Mouse (Mus musculus) MEL (cell line): ENCODE data around the gene Dag1. TPM values are rescaled to one million over a fixed set of nuclear protein-coding genes. Genes with fewer than 3 reads are reported as not detected.

Source experiments
- DNase-seq: peaks from one replicate; pipeline ENCODE4 v3.0.0; 2011; ENCODE audit warnings: low read depth, low spot score
- H3K27ac ChIP-seq: 2 replicates; pipeline ENCODE4 v1.5.1; 2012; ENCODE audit warnings: low read depth, mild to moderate bottlenecking, control low read depth, low read length, moderate library complexity; ENCODE audit not compliant: control insufficient read depth
- H3K27me3 ChIP-seq, 2 experiments: fragments of 150-350 bp in 1 of 2; sonication (generic) in 1 of 2; 2 replicates each; pipeline ENCODE4 v1.6.1; 2012; ENCODE audit warnings: low read length in 2 of 2, mild to moderate bottlenecking in 2 of 2, improper control_type of control experiment in 1 of 2, moderate library complexity in 1 of 2; ENCODE audit not compliant: insufficient read depth in 2 of 2, control insufficient read depth in 1 of 2
- H3K36me3 ChIP-seq, 2 experiments: 2 replicates each; pipeline ENCODE4 v1.6.1; 2012 to 2014; ENCODE audit warnings: low read length in 2 of 2, improper control_type of control experiment in 1 of 2, inconsistent platforms in 1 of 2, mild to moderate bottlenecking in 1 of 2; ENCODE audit not compliant: insufficient read depth in 2 of 2, control insufficient read depth in 1 of 2
- H3K4me1 ChIP-seq, 2 experiments: fragments of 150-350 bp in 1 of 2; sonication (generic) in 1 of 2; 2 replicates each; pipeline ENCODE4 v1.6.1; 2012; ENCODE audit warnings: low read length in 2 of 2, improper control_type of control experiment in 1 of 2, mild to moderate bottlenecking in 1 of 2; ENCODE audit not compliant: insufficient read depth in 2 of 2, control insufficient read depth in 1 of 2
- H3K4me3 ChIP-seq, 2 experiments: fragments of 150-350 bp in 1 of 2; sonication (generic) in 1 of 2; 2 replicates each; pipeline ENCODE4 v1.5.1; 2012; ENCODE audit warnings: low read depth in 2 of 2, low read length in 2 of 2, mild to moderate bottlenecking in 2 of 2, moderate library complexity in 2 of 2, control low read depth in 1 of 2, improper control_type of control experiment in 1 of 2; ENCODE audit not compliant: control insufficient read depth in 1 of 2, insufficient read depth in 1 of 2
- H3K79me2 ChIP-seq: 2 replicates; pipeline ENCODE4 v1.6.1; 2012; ENCODE audit warnings: mild to moderate bottlenecking, low read length, moderate library complexity; ENCODE audit not compliant: control insufficient read depth, poor library complexity, insufficient read depth
- H3K9ac ChIP-seq: 2 replicates; pipeline ENCODE4 v1.6.1; 2012; ENCODE audit warnings: low read depth, mild to moderate bottlenecking, control low read depth, low read length, moderate library complexity; ENCODE audit not compliant: control insufficient read depth, poor library complexity, severe bottlenecking
- H3K9me3 ChIP-seq: fragments of 150-350 bp; sonication (generic); replicated peaks from 2 replicates; pipeline ENCODE4 v1.6.1; 2012; ENCODE audit warnings: mild to moderate bottlenecking, low read length, improper control_type of control experiment, moderate library complexity; ENCODE audit not compliant: insufficient read depth
- BHLHE40 ChIP-seq: IDR thresholded peaks from 2 replicates; pipeline ENCODE4 v1.6.1; 2012; ENCODE audit warnings: low read depth, mild to moderate bottlenecking, inconsistent platforms, low read length, improper control_type of control experiment, borderline replicate concordance
- CHD1 ChIP-seq: IDR thresholded peaks from 2 replicates; pipeline ENCODE4 v1.6.1; 2012; ENCODE audit warnings: low read depth, mild to moderate bottlenecking, inconsistent platforms, low read length, improper control_type of control experiment
- CTCF ChIP-seq, 3 experiments: IDR thresholded peaks in 2 of 3; conservative IDR thresholded peaks in 1 of 3; 2 replicates each; pipeline ENCODE4 v1.5.1; 2011 to 2012; ENCODE audit warnings: low read length in 3 of 3, low read depth in 2 of 3, mild to moderate bottlenecking in 2 of 3, improper control_type of control experiment in 1 of 3, inconsistent platforms in 1 of 3, mixed read lengths in 1 of 3, moderate library complexity in 1 of 3; ENCODE audit not compliant: control insufficient read depth in 1 of 3, insufficient read depth in 1 of 3, poor library complexity in 1 of 3, severe bottlenecking in 1 of 3
- GABPA ChIP-seq: IDR thresholded peaks from 2 replicates; pipeline ENCODE4 v1.6.1; 2012; ENCODE audit warnings: low read depth, mild to moderate bottlenecking, inconsistent platforms, low read length, improper control_type of control experiment, moderate library complexity
- GATA1 ChIP-seq: IDR thresholded peaks from 2 replicates; pipeline ENCODE4 v1.6.1; 2011; ENCODE audit warnings: low read depth, low read length, improper control_type of control experiment
- HCFC1 ChIP-seq: IDR thresholded peaks from 2 replicates; pipeline ENCODE4 v1.6.1; 2012; ENCODE audit warnings: low read depth, mild to moderate bottlenecking, inconsistent platforms, low read length, improper control_type of control experiment, moderate library complexity
- MAX ChIP-seq: IDR thresholded peaks from 2 replicates; pipeline ENCODE4 v1.6.1; 2011; ENCODE audit warnings: low read length, improper control_type of control experiment
- MEF2A ChIP-seq: IDR thresholded peaks from 2 replicates; pipeline ENCODE4 v1.6.1; 2014; ENCODE audit warnings: low read depth, mild to moderate bottlenecking, inconsistent platforms, low read length, improper control_type of control experiment; ENCODE audit not compliant: poor library complexity, insufficient replicate concordance, severe bottlenecking; ENCODE audit errors: extremely low read depth
- MXI1 ChIP-seq: IDR thresholded peaks from 2 replicates; pipeline ENCODE4 v1.6.1; 2011; ENCODE audit warnings: mild to moderate bottlenecking, low read depth, low read length, improper control_type of control experiment
- MYB ChIP-seq: IDR thresholded peaks from 2 replicates; pipeline ENCODE4 v1.6.1; 2011; ENCODE audit warnings: mild to moderate bottlenecking, low read depth, low read length, improper control_type of control experiment
- MYC ChIP-seq: IDR thresholded peaks from 2 replicates; pipeline ENCODE4 v1.6.1; 2011; ENCODE audit warnings: low read depth, mild to moderate bottlenecking, low read length, improper control_type of control experiment, moderate library complexity
- POLR2AphosphoS5 ChIP-seq: IDR thresholded peaks from 2 replicates; pipeline ENCODE4 v1.6.1; 2012; ENCODE audit warnings: low read depth, borderline replicate concordance, mild to moderate bottlenecking, inconsistent platforms, low read length, moderate library complexity, mixed read lengths
- SIN3A ChIP-seq: IDR thresholded peaks from 2 replicates; pipeline ENCODE4 v1.6.1; 2012; ENCODE audit warnings: low read length, improper control_type of control experiment, inconsistent platforms
- USF1 ChIP-seq: IDR thresholded peaks from 2 replicates; pipeline ENCODE4 v1.6.1; 2014; ENCODE audit warnings: low read depth, mild to moderate bottlenecking, inconsistent platforms, low read length, improper control_type of control experiment, moderate library complexity
- USF2 ChIP-seq, 2 experiments: IDR thresholded peaks; 2 replicates each; pipeline ENCODE4 v1.6.1; 2011 to 2012; ENCODE audit warnings: improper control_type of control experiment in 2 of 2, low read length in 2 of 2, borderline replicate concordance in 1 of 2, inconsistent platforms in 1 of 2, low read depth in 1 of 2, mild to moderate bottlenecking in 1 of 2; ENCODE audit not compliant: insufficient read depth in 1 of 2
- ZNF384 ChIP-seq: IDR thresholded peaks from 2 replicates; pipeline ENCODE4 v1.6.1; 2012; ENCODE audit warnings: low read depth, mild to moderate bottlenecking, inconsistent platforms, low read length, improper control_type of control experiment
- polyA plus RNA-seq, 2 experiments: library from polyadenylated mRNA; stranded (reverse) in 1 of 2; unstranded in 1 of 2; fragments of >175 nt in 1 of 2; fragments of >200 nt in 1 of 2; gene quantifications; 2 replicates each; pipeline versions ENCODE4 v1.2.1 to v1.2.4; 2012; ENCODE audit warnings: low replicate concordance in 2 of 2, low read depth in 1 of 2; ENCODE audit not compliant: insufficient read length in 2 of 2, insufficient read depth in 1 of 2, missing spikeins in 1 of 2
- total RNA-seq: library from RNA; depleted of rRNA; stranded (reverse); fragments of 300-350 nt; gene quantifications from 2 replicates; pipeline ENCODE4 v1.2.3, GENCODE M21; 2012

Dag1 gene
- total and polyA plus RNA-seq, 3 experiments = 7.8 to 27.6 TPM; not detected in 1

- no peak overlapping the region for H3K27ac ChIP-seq
- no peaks in the 10 kb centered on the region for H3K27me3 ChIP-seq
- H3K79me2 ChIP-seq = peaks cover 68% of the 10 kb centered on the region
- DNase-seq = no peak
- H3K4me3 ChIP-seq = peak overlapping the region; percentile 47 to 87
- H3K9ac ChIP-seq = peak overlapping the region; percentile 99
- H3K36me3 ChIP-seq = peaks cover 6 to 50% of the 10 kb centered on the region in 2 experiments
- no peaks in the 10 kb centered on the region for H3K9me3 ChIP-seq
- peaks cover 4 to 21% of the 10 kb centered on the region in 2 experiments; a peak in 3 of 4 replicates for H3K4me1 ChIP-seq
- TF ChIP-seq USF1 (0 out of 2 replicates have a peak, but pooled peaks have one; percentile 8), ZNF384 (peak; percentile 15; the same call in 1 of the 2 replicates), POLR2AphosphoS5 (no peak), CTCF (IDR thresholded peaks at IDR 0.05 in 2 of 3, conservative IDR thresholded peaks at IDR 0.05 in 1 of 3; ENCODE audit: control insufficient read depth in 1 of 3, insufficient read depth in 1 of 3, low read depth in 2 of 3, low read length in 3 of 3, poor library complexity in 1 of 3, severe bottlenecking in 1 of 3) (no peak)
- TF ChIP-seq, all 39 proteins: peak for 2
Observed at GRCm38 (mm10) chr9:108308141-108308540, 44.4 kb upstream of the Dag1 start.

- peak overlapping the region; percentile 87 to 98 for H3K4me3 ChIP-seq
- peaks cover 4 to 21% of the 10 kb centered on the region in 2 experiments; a peak in 3 of 4 replicates for H3K4me1 ChIP-seq
- DNase-seq = peak; percentile 64
- H3K9me3 ChIP-seq = no peaks in the 10 kb centered on the region
- H3K36me3 ChIP-seq = peaks cover 2 to 46% of the 10 kb centered on the region in 2 experiments; a peak in 3 of 4 replicates
- H3K27ac ChIP-seq = peak overlapping the region; percentile 90
- H3K9ac ChIP-seq = peak overlapping the region; percentile 99
- H3K27me3 ChIP-seq = no peaks in the 10 kb centered on the region
- peaks cover 60% of the 10 kb centered on the region for H3K79me2 ChIP-seq
- TF ChIP-seq MAX = peak; percentile 94
- TF ChIP-seq USF1 = peak; percentile 93
- no peak for TF ChIP-seq MYC
- no peak for TF ChIP-seq GABPA
- TF ChIP-seq HCFC1 = no peak
- TF ChIP-seq GATA1 = no peak
- TF ChIP-seq USF2 (IDR thresholded peaks at IDR 0.05; ENCODE audit: borderline replicate concordance in 1 of 2, insufficient read depth in 1 of 2, low read depth in 1 of 2, low read length in 2 of 2) = peak; percentile 35 to 73; a peak in 3 of 4 replicates
- TF ChIP-seq CHD1 = 0 out of 2 replicates have a peak, but pooled peaks have one; percentile 41
- peak; percentile 33 for TF ChIP-seq ZNF384
- no peak for TF ChIP-seq MEF2A
- TF ChIP-seq BHLHE40 = peak; percentile 86
- no peak for TF ChIP-seq MYB
- TF ChIP-seq SIN3A = peak; percentile 86
- TF ChIP-seq MXI1 = peak; percentile 90
Observed at GRCm38 (mm10) chr9:108307021-108307807, 43.5 kb upstream of the Dag1 start.
